Mouse (Mus musculus) lung, postnatal 0 days (tissue): ENCODE measurements at regions not wholly inside any gene's neighbourhood (a gene's known extent, or its start where the extent isn't known, plus 50 kb on each side); places are given as distances from the start of the nearest gene placed in this dataset.

ENCODE experiments used
- ATAC-seq: fragments of 200-750 bp; cut with Nextera tagmentation; 2 replicates; pipeline ENCODE4 v1.8.0; 2017; ENCODE audit warnings: moderate library complexity
- DNase-seq: peaks from one replicate; pipeline ENCODE4 v3.0.0-alpha.2; 2016; ENCODE audit warnings: low spot score
- H3K27ac ChIP-seq: fragments of 300-500 bp; sonication (generic); 2 replicates; pipeline ENCODE4 v1.5.1; 2014; ENCODE audit warnings: antibody characterized with exemption, mild to moderate bottlenecking, low read length, mixed read lengths
- H3K27me3 ChIP-seq: fragments of 300-500 bp; sonication (generic); replicated peaks from 2 replicates; pipeline ENCODE4 v1.6.1; 2014; ENCODE audit warnings: low read length, mixed read lengths; ENCODE audit not compliant: insufficient read depth
- H3K36me3 ChIP-seq: fragments of 300-500 bp; sonication (generic); 2 replicates; pipeline ENCODE4 v1.6.1; 2014; ENCODE audit warnings: low read length, mixed read lengths; ENCODE audit not compliant: insufficient read depth
- H3K4me1 ChIP-seq: fragments of 300-500 bp; sonication (generic); 2 replicates; pipeline ENCODE4 v1.6.1; 2014; ENCODE audit warnings: antibody characterized with exemption, low read depth, low read length, mixed read lengths; ENCODE audit not compliant: insufficient read depth
- H3K4me2 ChIP-seq: fragments of 300-500 bp; sonication (generic); replicated peaks from 2 replicates; pipeline ENCODE4 v1.6.1; 2014; ENCODE audit warnings: low read depth, mild to moderate bottlenecking, low read length, moderate library complexity, mixed read lengths
- H3K4me3 ChIP-seq: fragments of 300-500 bp; sonication (generic); 2 replicates; pipeline ENCODE4 v1.5.1; 2014; ENCODE audit warnings: low read depth, low read length
- H3K9ac ChIP-seq: fragments of 300-500 bp; sonication (generic); replicated peaks from 2 replicates; pipeline ENCODE4 v1.6.1; 2014; ENCODE audit warnings: low read depth, mild to moderate bottlenecking
- H3K9me3 ChIP-seq: fragments of 300-500 bp; sonication (generic); 2 replicates; pipeline ENCODE4 v1.6.1; 2016; ENCODE audit warnings: low read length, mixed read lengths
- CTCF ChIP-seq: IDR thresholded peaks from 2 replicates; pipeline ENCODE4 v1.5.1; 2016; ENCODE audit warnings: antibody characterized with exemption, mild to moderate bottlenecking
- EP300 ChIP-seq: IDR thresholded peaks from 2 replicates; pipeline ENCODE4 v1.6.1; 2016; ENCODE audit warnings: antibody characterized with exemption, mild to moderate bottlenecking, control low read depth
- WGBS: fragments of 180-500 bp; shearing (Covaris S2); extraction: QIAGEN DNeasy Blood & Tissue Kit; methylation state at CpG from one replicate; pipeline ENCODE4 v1.1.7; 2014; 5-methylcytosine and 5-hydroxymethylcytosine counted together

GRCm38 (mm10) chr7:63992155-63992554 is 53.4 kb upstream of the Klf13 start:
- no peaks in the 10 kb centered on the region for H3K36me3 ChIP-seq
- H3K4me1 ChIP-seq: no peaks in the 10 kb centered on the region
- no peak overlapping the region for H3K4me3 ChIP-seq
- H3K9me3 ChIP-seq: no peaks in the 10 kb centered on the region
- H3K4me2 ChIP-seq: no peak overlapping the region
- ATAC-seq (no peak), DNase-seq (no peak)
- H3K27ac ChIP-seq: no peak overlapping the region
- TF ChIP-seq EP300 (no peak), CTCF (no peak)
- no peak overlapping the region for H3K9ac ChIP-seq
- no peaks in the 10 kb centered on the region for H3K27me3 ChIP-seq
- WGBS: 91% methylated on average over 8 of the region's 13 CpGs

GRCm38 (mm10) chr7:63991085-63992010 is 52.6 kb upstream of the Klf13 start:
- H3K4me3 ChIP-seq: no peak overlapping the region
- WGBS: 91% methylated on average over 12 of the region's 12 CpGs
- DNase-seq: no peak
- H3K4me2 ChIP-seq: no peak overlapping the region
- TF ChIP-seq EP300: no peak
- no peak for TF ChIP-seq CTCF
- H3K36me3 ChIP-seq: no peaks in the 10 kb centered on the region
- no peaks in the 10 kb centered on the region for H3K4me1 ChIP-seq
- no peak overlapping the region for H3K9ac ChIP-seq
- no peaks in the 10 kb centered on the region for H3K27me3 ChIP-seq
- H3K27ac ChIP-seq: no peak overlapping the region
- ATAC-seq: no peak
- H3K9me3 ChIP-seq: no peaks in the 10 kb centered on the region

- TF ChIP-seq CTCF: no peak
- WGBS: 67% methylated on average over 8 of the region's 8 CpGs
Measured at GRCm38 (mm10) chr7:63990312-63991028, 51.8 kb upstream of the Klf13 start.

DNA sequence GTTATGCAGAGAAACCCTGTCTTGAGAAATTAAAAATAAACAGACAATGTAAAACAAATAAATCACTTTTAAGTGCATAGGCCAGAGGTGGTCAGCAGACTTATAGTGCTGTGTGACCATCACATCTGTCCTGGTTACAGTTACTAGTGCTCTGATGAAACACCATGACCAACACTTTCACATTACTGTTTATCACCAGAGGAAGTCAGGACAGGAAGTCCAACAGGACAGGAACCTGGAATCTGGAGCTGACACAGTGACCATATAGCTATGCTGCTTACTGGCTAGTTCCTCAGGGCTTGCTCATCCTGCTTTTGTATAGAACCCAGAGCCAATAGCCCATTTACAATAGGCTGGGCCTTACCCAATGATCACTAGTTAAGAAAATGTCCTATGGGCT is 51.0 kb upstream of the Klf13 start:
- Histone ChIP-seq H3K4me3 (no peak overlapping the region), H3K9me3 (no peaks in the 10 kb centered on the region), H3K4me2 (no peak overlapping the region), H3K27ac (no peak overlapping the region), H3K36me3 (no peaks in the 10 kb centered on the region), H3K9ac (no peak overlapping the region), H3K4me1 (no peaks in the 10 kb centered on the region), H3K27me3 (no peaks in the 10 kb centered on the region)
- peak; percentile 43 for DNase-seq
- TF ChIP-seq CTCF (no peak), EP300 (no peak)
- peak; percentile 15; the same call in 1 of the 2 replicates for ATAC-seq

More at GRCm38 (mm10) chr7:63990312-63991028, 51.8 kb upstream of the Klf13 start:
- Histone ChIP-seq H3K4me1 (no peaks in the 10 kb centered on the region), H3K27me3 (no peaks in the 10 kb centered on the region), H3K9ac (no peak overlapping the region), H3K4me2 (no peak overlapping the region), H3K27ac (no peak overlapping the region), H3K36me3 (no peaks in the 10 kb centered on the region), H3K9me3 (no peaks in the 10 kb centered on the region), H3K4me3 (no peak overlapping the region)
- ATAC-seq (no peak), DNase-seq (no peak)
